Mouse (Mus musculus) heart, embryonic 11.5 days (tissue): ENCODE results near the gene Wscd1. TPM values are rescaled to one million over a fixed set of nuclear protein-coding genes. Genes with fewer than 3 reads are reported as not detected.

Source experiments
- ATAC-seq: fragments of 200-750 bp; cut with Nextera tagmentation; replicated peaks from 2 replicates; pipeline ENCODE4 v1.8.0; 2017; ENCODE audit warnings: moderate library complexity; ENCODE audit not compliant: insufficient number of reproducible peaks, low FRiP score, low TSS enrichment
- H3K27ac ChIP-seq: fragments of 300-500 bp; sonication (generic); 2 replicates; pipeline ENCODE4 v1.5.1; 2014; ENCODE audit warnings: mild to moderate bottlenecking, low read depth, low read length
- H3K27me3 ChIP-seq: fragments of 300-500 bp; sonication (generic); 2 replicates; pipeline ENCODE4 v1.6.1; 2014; ENCODE audit warnings: mild to moderate bottlenecking, low read length, mixed read lengths; ENCODE audit not compliant: control insufficient read depth, insufficient read depth
- H3K36me3 ChIP-seq: fragments of 300-500 bp; sonication (generic); 2 replicates; pipeline ENCODE4 v1.6.1; 2014; ENCODE audit warnings: mild to moderate bottlenecking, low read length, moderate library complexity, mixed read lengths; ENCODE audit not compliant: control insufficient read depth, insufficient read depth
- H3K4me1 ChIP-seq: fragments of 300-500 bp; sonication (generic); 2 replicates; pipeline ENCODE4 v1.6.1; 2014; ENCODE audit warnings: low read length; ENCODE audit not compliant: control insufficient read depth, insufficient read depth
- H3K4me2 ChIP-seq: fragments of 300-500 bp; sonication (generic); 2 replicates; pipeline ENCODE4 v1.6.1; 2014; ENCODE audit warnings: mild to moderate bottlenecking, moderate library complexity
- H3K4me3 ChIP-seq: fragments of 300-500 bp; sonication (generic); 2 replicates; pipeline ENCODE4 v1.5.1; 2014; ENCODE audit warnings: low read depth, low read length
- H3K9ac ChIP-seq: fragments of 300-500 bp; sonication (generic); 2 replicates; pipeline ENCODE4 v1.6.1; 2014; ENCODE audit warnings: mild to moderate bottlenecking, low read depth, low read length, moderate library complexity
- H3K9me3 ChIP-seq: fragments of 300-500 bp; sonication (generic); replicated peaks from 2 replicates; pipeline ENCODE4 v1.6.1; 2016; ENCODE audit warnings: low read length; ENCODE audit not compliant: control insufficient read depth
- WGBS: fragments of 180-500 bp; shearing (Covaris S2); extraction: QIAGEN DNeasy Blood & Tissue Kit; methylation state at CpG from one replicate; pipeline ENCODE4 v1.1.7; 2014; ENCODE audit not compliant: insufficient replicate concordance; 5-methylcytosine and 5-hydroxymethylcytosine counted together
- polyA plus RNA-seq: library from polyadenylated mRNA; unstranded; fragments of >200 nt; fragmentation: Nextera tagmentation; extraction: Ambion mirVana; gene quantifications from 2 replicates; pipeline ENCODE4 v1.2.1, GENCODE M21; 2014

Gene Wscd1
- polyA plus RNA-seq, 1 experiment from 2014 or later: 1.9 TPM

GRCm38 (mm10) chr11:71772802-71773201 is 23.1 kb downstream of the Wscd1 start:
- no peak for ATAC-seq
- no peak overlapping the region for H3K4me3 ChIP-seq
- H3K9ac ChIP-seq: no peak overlapping the region
- no peaks in the 10 kb centered on the region for H3K9me3 ChIP-seq
- H3K36me3 ChIP-seq: no peaks in the 10 kb centered on the region
- H3K4me2 ChIP-seq: no peak overlapping the region
- no peaks in the 10 kb centered on the region for H3K4me1 ChIP-seq
- 7% methylated on average over 4 of the region's 4 CpGs for WGBS
- H3K27ac ChIP-seq: no peak overlapping the region
- H3K27me3 ChIP-seq: peaks cover 4% of the 10 kb centered on the region; the same call in 1 of the 2 replicates

DNA sequence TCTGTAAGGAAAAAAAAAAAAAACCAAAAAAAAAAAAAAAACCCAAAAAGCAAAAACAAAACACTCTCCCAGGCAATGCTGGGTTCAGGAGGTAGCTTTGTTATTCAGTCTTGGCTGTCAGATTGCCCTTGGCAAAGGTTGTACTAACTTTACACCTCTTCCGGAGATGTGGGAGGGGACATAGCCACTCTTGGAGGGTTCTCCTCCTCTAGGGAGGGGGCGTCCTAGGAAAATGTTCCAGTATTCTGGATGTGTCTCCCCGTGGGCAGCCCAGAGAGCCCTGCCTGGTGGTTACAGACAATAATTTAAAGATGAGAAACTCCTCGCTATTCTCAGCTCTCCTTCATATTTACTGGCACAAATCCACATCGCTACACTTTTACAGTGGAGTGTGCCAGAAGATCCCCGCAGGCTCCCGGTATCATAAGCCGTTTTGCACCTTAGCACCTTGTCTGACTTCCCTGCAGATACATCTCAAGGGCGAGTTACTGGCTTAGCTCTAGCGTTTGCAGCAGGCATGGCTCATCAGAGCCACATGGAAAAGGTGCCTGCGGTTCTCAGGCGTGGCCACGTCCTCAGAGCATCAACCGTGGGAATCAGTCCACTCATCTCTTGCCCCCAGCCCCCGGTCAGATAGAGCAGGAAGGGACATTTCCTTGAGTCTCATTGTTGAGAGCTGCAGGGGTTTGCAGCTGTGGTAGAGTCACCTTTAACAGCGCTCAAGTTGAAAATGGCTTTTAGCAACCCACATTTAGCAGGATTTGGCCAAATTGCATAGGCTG is 24.5 kb downstream of the Wscd1 start:
- Histone ChIP-seq H3K36me3 (no peaks in the 10 kb centered on the region), H3K4me3 (no peak overlapping the region), H3K27me3 (peaks cover 4% of the 10 kb centered on the region; the same call in 1 of the 2 replicates), H3K4me1 (no peaks in the 10 kb centered on the region), H3K4me2 (no peak overlapping the region), H3K9ac (no peak overlapping the region), H3K27ac (no peak overlapping the region), H3K9me3 (no peaks in the 10 kb centered on the region)
- 12% methylated on average over 16 of the region's 16 CpGs for WGBS
- ATAC-seq: no peak

DNA sequence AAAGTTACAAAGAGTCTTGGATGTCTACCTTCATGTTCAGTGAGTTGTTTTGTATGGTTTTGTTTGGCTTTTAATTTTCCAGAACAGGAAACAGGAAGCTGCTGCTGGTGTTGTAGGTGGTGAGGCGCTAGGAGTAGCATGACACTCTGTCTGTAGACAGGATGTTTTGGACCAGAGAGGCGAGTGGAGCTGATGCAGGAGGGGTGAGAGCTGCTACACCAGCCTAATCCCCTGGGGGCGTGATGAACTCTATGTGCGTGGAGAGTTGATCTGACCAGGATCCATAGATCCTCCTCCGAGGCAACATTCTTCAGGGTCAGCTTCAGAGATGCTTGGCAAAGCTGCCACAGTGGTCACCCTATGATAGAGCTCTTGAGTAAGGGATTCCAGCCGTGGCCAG is 25.3 kb downstream of the Wscd1 start:
- ATAC-seq: no peak
- Histone ChIP-seq H3K27ac (no peak overlapping the region), H3K4me1 (no peaks in the 10 kb centered on the region), H3K4me3 (no peak overlapping the region), H3K27me3 (peaks cover 4% of the 10 kb centered on the region; the same call in 1 of the 2 replicates), H3K9ac (no peak overlapping the region), H3K36me3 (no peaks in the 10 kb centered on the region), H3K4me2 (no peak overlapping the region), H3K9me3 (no peaks in the 10 kb centered on the region)
- 44% methylated on average over 6 of the region's 6 CpGs for WGBS

- H3K9me3 ChIP-seq: no peaks in the 10 kb centered on the region
- no peak overlapping the region for H3K4me3 ChIP-seq
- H3K4me1 ChIP-seq: no peaks in the 10 kb centered on the region
- H3K9ac ChIP-seq: no peak overlapping the region
- 77% methylated on average over 10 of the region's 10 CpGs for WGBS
- no peak overlapping the region for H3K27ac ChIP-seq
- H3K4me2 ChIP-seq: no peak overlapping the region
- H3K36me3 ChIP-seq: no peaks in the 10 kb centered on the region
- no peak for ATAC-seq
- H3K27me3 ChIP-seq: peaks cover 4% of the 10 kb centered on the region; the same call in 1 of the 2 replicates
These were observed 29.9 kb downstream of the Wscd1 start for GRCm38 (mm10) chr11:71779642-71780041.

GRCm38 (mm10) chr11:71781737-71782354 is 32.1 kb downstream of the Wscd1 start:
- Histone ChIP-seq H3K4me2 (no peak overlapping the region), H3K27me3 (peaks cover 3% of the 10 kb centered on the region; the same call in 1 of the 2 replicates), H3K27ac (no peak overlapping the region), H3K4me1 (no peaks in the 10 kb centered on the region), H3K9ac (no peak overlapping the region), H3K36me3 (no peaks in the 10 kb centered on the region), H3K4me3 (no peak overlapping the region), H3K9me3 (no peaks in the 10 kb centered on the region)
- no peak for ATAC-seq
- WGBS: 67% methylated on average over 13 of the region's 13 CpGs

GRCm38 (mm10) chr11:71785499-71785898 is 35.8 kb downstream of the Wscd1 start:
- Histone ChIP-seq H3K4me3 (no peak overlapping the region), H3K36me3 (no peaks in the 10 kb centered on the region), H3K9ac (no peak overlapping the region), H3K4me1 (no peaks in the 10 kb centered on the region), H3K27ac (no peak overlapping the region), H3K4me2 (no peak overlapping the region), H3K9me3 (no peaks in the 10 kb centered on the region), H3K27me3 (peaks cover 3% of the 10 kb centered on the region; the same call in 1 of the 2 replicates)
- 88% methylated on average over 4 of the region's 4 CpGs for WGBS
- ATAC-seq: no peak

GRCm38 (mm10) chr11:71788209-71788608 is 38.5 kb downstream of the Wscd1 start:
- 74% methylated on average over 4 of the region's 4 CpGs for WGBS
- Histone ChIP-seq H3K4me2 (no peak overlapping the region), H3K27me3 (no peaks in the 10 kb centered on the region), H3K27ac (no peak overlapping the region), H3K9ac (no peak overlapping the region), H3K4me3 (no peak overlapping the region), H3K9me3 (no peaks in the 10 kb centered on the region), H3K36me3 (no peaks in the 10 kb centered on the region), H3K4me1 (no peaks in the 10 kb centered on the region)
- no peak for ATAC-seq

DNA sequence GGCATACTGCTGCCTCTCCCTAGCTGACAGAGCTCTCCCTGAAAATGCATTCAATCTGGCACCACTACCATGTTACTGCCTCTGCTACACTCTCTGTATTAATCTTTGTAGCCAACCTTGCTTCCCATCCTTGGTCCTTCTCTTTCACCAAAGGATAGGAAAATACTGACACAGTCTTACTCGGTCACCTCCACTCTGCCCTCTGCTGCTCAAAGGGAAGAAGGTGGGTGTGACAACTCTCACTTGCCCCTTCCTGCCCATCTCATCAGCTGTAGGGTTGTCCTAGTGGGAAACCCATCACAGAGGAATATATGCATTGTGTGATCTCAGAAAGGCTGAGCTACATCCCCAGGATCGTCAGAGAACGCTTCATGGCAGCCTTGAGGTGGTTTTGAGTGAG is 40.5 kb downstream of the Wscd1 start:
- ATAC-seq: no peak
- H3K4me3 ChIP-seq: no peak overlapping the region
- no peaks in the 10 kb centered on the region for H3K4me1 ChIP-seq
- H3K27me3 ChIP-seq: no peaks in the 10 kb centered on the region
- H3K9ac ChIP-seq: no peak overlapping the region
- no peaks in the 10 kb centered on the region for H3K36me3 ChIP-seq
- WGBS: 59% methylated on average over 3 of the region's 3 CpGs
- H3K9me3 ChIP-seq: no peaks in the 10 kb centered on the region
- no peak overlapping the region for H3K27ac ChIP-seq
- H3K4me2 ChIP-seq: no peak overlapping the region
